Mouse (Mus musculus) MEL (cell line): ENCODE measurements around the gene Cdt1. TPM values are rescaled to one million over a fixed set of nuclear protein-coding genes. Genes with fewer than 3 reads are reported as not detected.

Source experiments
- DNase-seq: peaks from one replicate; pipeline ENCODE4 v3.0.0; 2011; ENCODE audit warnings: low read depth, low spot score
- H3K27ac ChIP-seq: 2 replicates; pipeline ENCODE4 v1.5.1; 2012; ENCODE audit warnings: low read depth, mild to moderate bottlenecking, control low read depth, low read length, moderate library complexity; ENCODE audit not compliant: control insufficient read depth
- H3K27me3 ChIP-seq, 2 experiments: fragments of 150-350 bp in 1 of 2; sonication (generic) in 1 of 2; 2 replicates each; pipeline ENCODE4 v1.6.1; 2012; ENCODE audit warnings: low read length in 2 of 2, mild to moderate bottlenecking in 2 of 2, improper control_type of control experiment in 1 of 2, moderate library complexity in 1 of 2; ENCODE audit not compliant: insufficient read depth in 2 of 2, control insufficient read depth in 1 of 2
- H3K36me3 ChIP-seq, 2 experiments: 2 replicates each; pipeline ENCODE4 v1.6.1; 2012 to 2014; ENCODE audit warnings: low read length in 2 of 2, improper control_type of control experiment in 1 of 2, inconsistent platforms in 1 of 2, mild to moderate bottlenecking in 1 of 2; ENCODE audit not compliant: insufficient read depth in 2 of 2, control insufficient read depth in 1 of 2
- H3K4me1 ChIP-seq, 2 experiments: fragments of 150-350 bp in 1 of 2; sonication (generic) in 1 of 2; 2 replicates each; pipeline ENCODE4 v1.6.1; 2012; ENCODE audit warnings: low read length in 2 of 2, improper control_type of control experiment in 1 of 2, mild to moderate bottlenecking in 1 of 2; ENCODE audit not compliant: insufficient read depth in 2 of 2, control insufficient read depth in 1 of 2
- H3K4me3 ChIP-seq, 2 experiments: fragments of 150-350 bp in 1 of 2; sonication (generic) in 1 of 2; 2 replicates each; pipeline ENCODE4 v1.5.1; 2012; ENCODE audit warnings: low read depth in 2 of 2, low read length in 2 of 2, mild to moderate bottlenecking in 2 of 2, moderate library complexity in 2 of 2, control low read depth in 1 of 2, improper control_type of control experiment in 1 of 2; ENCODE audit not compliant: control insufficient read depth in 1 of 2, insufficient read depth in 1 of 2
- H3K79me2 ChIP-seq: 2 replicates; pipeline ENCODE4 v1.6.1; 2012; ENCODE audit warnings: mild to moderate bottlenecking, low read length, moderate library complexity; ENCODE audit not compliant: control insufficient read depth, poor library complexity, insufficient read depth
- H3K9ac ChIP-seq: 2 replicates; pipeline ENCODE4 v1.6.1; 2012; ENCODE audit warnings: low read depth, mild to moderate bottlenecking, control low read depth, low read length, moderate library complexity; ENCODE audit not compliant: control insufficient read depth, poor library complexity, severe bottlenecking
- H3K9me3 ChIP-seq: fragments of 150-350 bp; sonication (generic); replicated peaks from 2 replicates; pipeline ENCODE4 v1.6.1; 2012; ENCODE audit warnings: mild to moderate bottlenecking, low read length, improper control_type of control experiment, moderate library complexity; ENCODE audit not compliant: insufficient read depth
- BHLHE40 ChIP-seq: IDR thresholded peaks from 2 replicates; pipeline ENCODE4 v1.6.1; 2012; ENCODE audit warnings: low read depth, mild to moderate bottlenecking, inconsistent platforms, low read length, improper control_type of control experiment, borderline replicate concordance
- ETS1 ChIP-seq: IDR thresholded peaks from 2 replicates; pipeline ENCODE4 v1.6.1; 2012; ENCODE audit warnings: low read depth, mild to moderate bottlenecking, inconsistent platforms, low read length, improper control_type of control experiment, moderate library complexity
- GATA1 ChIP-seq: IDR thresholded peaks from 2 replicates; pipeline ENCODE4 v1.6.1; 2011; ENCODE audit warnings: low read depth, low read length, improper control_type of control experiment
- HCFC1 ChIP-seq: IDR thresholded peaks from 2 replicates; pipeline ENCODE4 v1.6.1; 2012; ENCODE audit warnings: low read depth, mild to moderate bottlenecking, inconsistent platforms, low read length, improper control_type of control experiment, moderate library complexity
- JUND ChIP-seq: IDR thresholded peaks from 2 replicates; pipeline ENCODE4 v1.6.1; 2011; ENCODE audit warnings: low read depth, mild to moderate bottlenecking, improper control_type of control experiment, low read length
- KAT2A ChIP-seq: conservative IDR thresholded peaks from 2 replicates; pipeline ENCODE4 v1.6.1; 2012; ENCODE audit warnings: low read depth, low read length, improper control_type of control experiment, inconsistent platforms
- MAFK ChIP-seq: IDR thresholded peaks from 2 replicates; pipeline ENCODE4 v1.6.1; 2011; ENCODE audit warnings: low read depth, mild to moderate bottlenecking, low read length, improper control_type of control experiment, borderline replicate concordance
- MAX ChIP-seq: IDR thresholded peaks from 2 replicates; pipeline ENCODE4 v1.6.1; 2011; ENCODE audit warnings: low read length, improper control_type of control experiment
- MAZ ChIP-seq: IDR thresholded peaks from 2 replicates; pipeline ENCODE4 v1.6.1; 2012; ENCODE audit warnings: low read depth, mild to moderate bottlenecking, inconsistent platforms, low read length, improper control_type of control experiment
- MXI1 ChIP-seq: IDR thresholded peaks from 2 replicates; pipeline ENCODE4 v1.6.1; 2011; ENCODE audit warnings: mild to moderate bottlenecking, low read depth, low read length, improper control_type of control experiment
- MYC ChIP-seq: IDR thresholded peaks from 2 replicates; pipeline ENCODE4 v1.6.1; 2011; ENCODE audit warnings: low read depth, mild to moderate bottlenecking, low read length, improper control_type of control experiment, moderate library complexity
- NELFE ChIP-seq: IDR thresholded peaks from 2 replicates; pipeline ENCODE4 v1.6.1; 2011; ENCODE audit warnings: low read depth, low read length, improper control_type of control experiment
- POLR2A ChIP-seq, 2 experiments: IDR thresholded peaks; 2 replicates each; pipeline ENCODE4 v1.6.1; 2011 to 2012; ENCODE audit warnings: low read length in 2 of 2, mild to moderate bottlenecking in 2 of 2, control low read depth in 1 of 2, improper control_type of control experiment in 1 of 2, low read depth in 1 of 2, moderate library complexity in 1 of 2; ENCODE audit not compliant: control insufficient read depth in 1 of 2, insufficient read depth in 1 of 2, poor library complexity in 1 of 2
- POLR2AphosphoS2 ChIP-seq: IDR thresholded peaks from 2 replicates; pipeline ENCODE4 v1.6.1; 2011; ENCODE audit warnings: low read length, improper control_type of control experiment
- RAD21 ChIP-seq: IDR thresholded peaks from 2 replicates; pipeline ENCODE4 v1.6.1; 2011; ENCODE audit warnings: mild to moderate bottlenecking, low read depth, low read length, improper control_type of control experiment
- RCOR1 ChIP-seq: IDR thresholded peaks from 2 replicates; pipeline ENCODE4 v1.6.1; 2012; ENCODE audit warnings: low read depth, mild to moderate bottlenecking, inconsistent platforms, low read length, improper control_type of control experiment
- SMC3 ChIP-seq: IDR thresholded peaks from 2 replicates; pipeline ENCODE4 v1.6.1; 2011; ENCODE audit warnings: low read depth, low read length, improper control_type of control experiment
- TAL1 ChIP-seq: IDR thresholded peaks from 2 replicates; pipeline ENCODE4 v1.6.1; 2012; ENCODE audit warnings: mild to moderate bottlenecking, inconsistent platforms, low read length, moderate library complexity, mixed read lengths
- TBP ChIP-seq: IDR thresholded peaks from 2 replicates; pipeline ENCODE4 v1.8.0; 2011; ENCODE audit warnings: low read depth, low read length, improper control_type of control experiment
- TCF12 ChIP-seq: IDR thresholded peaks from 2 replicates; pipeline ENCODE4 v1.6.1; 2014; ENCODE audit warnings: low read depth, mild to moderate bottlenecking, inconsistent platforms, low read length, improper control_type of control experiment, moderate library complexity
- ZC3H11A ChIP-seq: IDR thresholded peaks from 2 replicates; pipeline ENCODE4 v1.6.1; 2012; ENCODE audit warnings: low read depth, mild to moderate bottlenecking, inconsistent platforms, low read length, improper control_type of control experiment
- ZKSCAN1 ChIP-seq: IDR thresholded peaks from 2 replicates; pipeline ENCODE4 v1.6.1; 2012; ENCODE audit warnings: low read depth, mild to moderate bottlenecking, inconsistent platforms, low read length, improper control_type of control experiment, moderate library complexity
- ZMIZ1 ChIP-seq: IDR thresholded peaks from 2 replicates; pipeline ENCODE4 v1.6.1; 2012; ENCODE audit warnings: low read depth, mild to moderate bottlenecking, inconsistent platforms, low read length, improper control_type of control experiment, moderate library complexity
- ZNF384 ChIP-seq: IDR thresholded peaks from 2 replicates; pipeline ENCODE4 v1.6.1; 2012; ENCODE audit warnings: low read depth, mild to moderate bottlenecking, inconsistent platforms, low read length, improper control_type of control experiment
- polyA plus RNA-seq, 2 experiments: library from polyadenylated mRNA; stranded (reverse) in 1 of 2; unstranded in 1 of 2; fragments of >175 nt in 1 of 2; fragments of >200 nt in 1 of 2; gene quantifications; 2 replicates each; pipeline versions ENCODE4 v1.2.1 to v1.2.4; 2012; ENCODE audit warnings: low replicate concordance in 2 of 2, low read depth in 1 of 2; ENCODE audit not compliant: insufficient read length in 2 of 2, insufficient read depth in 1 of 2, missing spikeins in 1 of 2
- total RNA-seq: library from RNA; depleted of rRNA; stranded (reverse); fragments of 300-350 nt; gene quantifications from 2 replicates; pipeline ENCODE4 v1.2.3, GENCODE M21; 2012

Gene Cdt1
- total and polyA plus RNA-seq, 3 experiments = 74.6 to 84.5 TPM; not detected in 1

GRCm38 (mm10) chr8:122569996-122570395, 2.2 kb downstream of the Cdt1 start:
- Histone ChIP-seq H3K4me1 (peaks cover 1 to 20% of the 10 kb centered on the region in 2 experiments; a peak in 3 of 4 replicates), H3K9ac (no peak overlapping the region; the same call in 1 of the 2 replicates), H3K79me2 (peaks cover 23% of the 10 kb centered on the region), H3K9me3 (no peaks in the 10 kb centered on the region), H3K4me3 (no peak overlapping the region; a peak in 1 of 4 replicates), H3K27me3 (no peaks in the 10 kb centered on the region), H3K36me3 (peaks cover 0 to 16% of the 10 kb centered on the region in 2 experiments; a peak in 2 of 4 replicates), H3K27ac (no peak overlapping the region)
- DNase-seq = no peak
- no peak for TF ChIP-seq ZMIZ1
- no peak for TF ChIP-seq NELFE
- TF ChIP-seq GATA1 = no peak
- TF ChIP-seq TBP = no peak
- TF ChIP-seq ZNF384 = no peak

- H3K36me3 ChIP-seq = peaks cover 0 to 15% of the 10 kb centered on the region in 2 experiments; a peak in 2 of 4 replicates
- peaks cover 4 to 21% of the 10 kb centered on the region in 2 experiments; a peak in 3 of 4 replicates for H3K4me1 ChIP-seq
Measured at GRCm38 (mm10) chr8:122571153-122571552, 3.3 kb downstream of the Cdt1 start.

GRCm38 (mm10) chr8:122571750-122572267, 4.0 kb downstream of the Cdt1 start:
- Histone ChIP-seq H3K4me1 (peaks cover 4 to 17% of the 10 kb centered on the region in 2 experiments; a peak in 3 of 4 replicates), H3K36me3 (peaks cover 0 to 12% of the 10 kb centered on the region in 2 experiments; a peak in 2 of 4 replicates), H3K27me3 (no peaks in the 10 kb centered on the region), H3K27ac (no peak overlapping the region), H3K9me3 (no peaks in the 10 kb centered on the region), H3K9ac (no peak overlapping the region), H3K79me2 (peaks cover 35% of the 10 kb centered on the region), H3K4me3 (no peak overlapping the region)
- TF ChIP-seq ETS1 (no peak), MAFK (no peak), MYC (no peak), BHLHE40 (no peak), KAT2A (no peak), RCOR1 (no peak), ZKSCAN1 (no peak), POLR2AphosphoS2 (no peak), MAZ (no peak), JUND (no peak), GATA1 (no peak), MAX (no peak), TAL1 (no peak), ZMIZ1 (no peak), HCFC1 (no peak), SMC3 (no peak), MXI1 (no peak), ZC3H11A (no peak), POLR2A (IDR thresholded peaks at IDR 0.05; ENCODE audit: control insufficient read depth in 1 of 2, insufficient read depth in 1 of 2, low read depth in 1 of 2, low read length in 2 of 2, poor library complexity in 1 of 2) (no peak)
- DNase-seq = no peak

More at GRCm38 (mm10) chr8:122571153-122571552, 3.3 kb downstream of the Cdt1 start:
- no peak overlapping the region for H3K9ac ChIP-seq
- H3K27ac ChIP-seq = no peak overlapping the region
- H3K27me3 ChIP-seq = no peaks in the 10 kb centered on the region
- no peak overlapping the region for H3K4me3 ChIP-seq
- TF ChIP-seq TCF12 = no peak
- TF ChIP-seq ZC3H11A = no peak
- TF ChIP-seq RAD21 = no peak
- TF ChIP-seq MYC = no peak
- TF ChIP-seq TAL1 = no peak
- peaks cover 31% of the 10 kb centered on the region for H3K79me2 ChIP-seq
- H3K9me3 ChIP-seq = no peaks in the 10 kb centered on the region
- no peak for DNase-seq
